Mouse (Mus musculus): ENCODE data around the gene Kcnk2. TPM values are rescaled to one million over a fixed set of nuclear protein-coding genes. Genes with fewer than 3 reads are reported as not detected.

The Kcnk2 gene
- polyA plus RNA-seq, 2 experiments, result 11.1 to 12.0 TPM

GRCm38 (mm10) chr1:189343301-189344251, 58.5 kb downstream of the Kcnk2 start:
- H3K27ac ChIP-seq (replicated peaks; ENCODE audit: low read depth, low read length), result no peak overlapping the region
- WGBS, result 2% methylated on average over 43 of the region's 82 CpGs

GRCm38 (mm10) chr1:189342416-189343104, 59.5 kb downstream of the Kcnk2 start:
- peak; percentile 6 for DNase-seq (ENCODE audit: low spot score)
- Histone ChIP-seq H3K4me2 (replicated peaks; ENCODE audit: low read depth, low read length, severe bottlenecking) (peak overlapping the region; percentile 99), H3K27ac (replicated peaks; ENCODE audit: low read depth, low read length) (no peak overlapping the region), H3K4me3 (replicated peaks; ENCODE audit: low read length) (peak overlapping the region; percentile 67), H3K27me3 (ENCODE audit: control insufficient read depth, insufficient read depth, low read length) (peaks cover 7% of the 10 kb centered on the region; the same call in 1 of the 2 replicates), H3K36me3 (ENCODE audit: control insufficient read depth, insufficient read depth, low read length) (no peaks in the 10 kb centered on the region), H3K4me1 (ENCODE audit: control insufficient read depth, insufficient read depth, low read length) (peaks cover 12% of the 10 kb centered on the region), H3K9ac (ENCODE audit: low read depth, low read length, severe bottlenecking) (peak overlapping the region; percentile 75), H3K9me3 (ENCODE audit: control insufficient read depth, low read length) (no peaks in the 10 kb centered on the region)
- TF ChIP-seq POLR2A (IDR thresholded peaks at IDR 0.05; ENCODE audit: borderline replicate concordance, extremely low read depth, insufficient read depth, insufficient read length), result no peak
- ATAC-seq (ENCODE audit: low FRiP score, low read depth), result no peak
- WGBS, result 7% methylated on average over 29 of the region's 30 CpGs

More at GRCm38 (mm10) chr1:189343301-189344251, 58.5 kb downstream of the Kcnk2 start:
- Histone ChIP-seq H3K9me3 (ENCODE audit: control insufficient read depth, low read length) (no peaks in the 10 kb centered on the region), H3K9ac (ENCODE audit: low read depth, low read length, severe bottlenecking) (peak overlapping the region; percentile 75), H3K36me3 (ENCODE audit: control insufficient read depth, insufficient read depth, low read length) (no peaks in the 10 kb centered on the region), H3K27me3 (ENCODE audit: control insufficient read depth, insufficient read depth, low read length) (peaks cover 7% of the 10 kb centered on the region; the same call in 1 of the 2 replicates), H3K4me3 (replicated peaks; ENCODE audit: low read length) (peak overlapping the region; percentile 67), H3K4me1 (ENCODE audit: control insufficient read depth, insufficient read depth, low read length) (peaks cover 12% of the 10 kb centered on the region), H3K4me2 (replicated peaks; ENCODE audit: low read depth, low read length, severe bottlenecking) (peak overlapping the region; percentile 99)
- ATAC-seq (ENCODE audit: low FRiP score, low read depth) (peak; percentile 54), DNase-seq (ENCODE audit: low spot score) (peak; percentile 13)
- no peak for TF ChIP-seq POLR2A (IDR thresholded peaks at IDR 0.05; ENCODE audit: borderline replicate concordance, extremely low read depth, insufficient read depth, insufficient read length)

DNA sequence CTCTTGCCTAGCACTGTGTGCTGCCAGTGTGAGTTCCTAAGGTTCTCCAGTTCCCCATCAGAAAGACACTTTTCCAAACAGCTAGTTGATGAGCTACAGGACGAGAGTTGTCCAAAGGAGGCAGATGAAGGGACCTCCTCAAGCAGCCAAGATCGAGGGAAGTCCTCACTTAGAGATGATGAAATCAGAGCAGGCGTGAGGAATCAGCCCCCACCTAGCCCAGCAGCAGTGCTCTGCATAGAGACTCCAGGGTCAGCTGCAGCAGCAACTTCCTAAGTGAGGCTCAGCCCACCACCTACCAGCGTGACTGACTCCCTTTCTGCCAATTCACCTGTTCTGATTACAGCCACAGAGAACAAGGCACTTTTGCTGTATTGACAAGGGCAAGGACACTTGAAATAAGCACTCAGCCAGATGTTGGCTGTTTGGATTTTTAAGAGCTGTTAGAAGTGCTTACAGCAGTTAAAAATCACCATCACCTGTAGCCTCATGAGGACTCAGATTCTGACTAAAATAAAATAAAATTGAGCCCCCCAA, 60.6 kb downstream of the Kcnk2 start:
- H3K4me2 ChIP-seq (replicated peaks; ENCODE audit: low read depth, low read length, severe bottlenecking), result no peak overlapping the region; the same call in 1 of the 2 replicates
- H3K27me3 ChIP-seq (ENCODE audit: control insufficient read depth, insufficient read depth, low read length), result peaks cover 7% of the 10 kb centered on the region; the same call in 1 of the 2 replicates
- no peaks in the 10 kb centered on the region for H3K36me3 ChIP-seq (ENCODE audit: control insufficient read depth, insufficient read depth, low read length)
- no peak for DNase-seq (ENCODE audit: low spot score)
- no peak for ATAC-seq (ENCODE audit: low FRiP score, low read depth)
- H3K27ac ChIP-seq (replicated peaks; ENCODE audit: low read depth, low read length), result no peak overlapping the region
- 30% methylated on average over 4 of the region's 4 CpGs for WGBS
- H3K4me3 ChIP-seq (replicated peaks; ENCODE audit: low read length), result no peak overlapping the region
- H3K9ac ChIP-seq (ENCODE audit: low read depth, low read length, severe bottlenecking), result no peak overlapping the region
- H3K4me1 ChIP-seq (ENCODE audit: control insufficient read depth, insufficient read depth, low read length), result peaks cover 12% of the 10 kb centered on the region
- no peak for TF ChIP-seq POLR2A (IDR thresholded peaks at IDR 0.05; ENCODE audit: borderline replicate concordance, extremely low read depth, insufficient read depth, insufficient read length)
- no peaks in the 10 kb centered on the region for H3K9me3 ChIP-seq (ENCODE audit: control insufficient read depth, low read length)

GRCm38 (mm10) chr1:189315896-189316295, 86.2 kb downstream of the Kcnk2 start:
- Histone ChIP-seq H3K9ac (ENCODE audit: low read depth, low read length, severe bottlenecking) (no peak overlapping the region), H3K4me2 (replicated peaks; ENCODE audit: low read depth, low read length, severe bottlenecking) (no peak overlapping the region), H3K4me1 (ENCODE audit: control insufficient read depth, insufficient read depth, low read length) (no peaks in the 10 kb centered on the region), H3K9me3 (ENCODE audit: control insufficient read depth, low read length) (no peaks in the 10 kb centered on the region), H3K4me3 (replicated peaks; ENCODE audit: low read length) (no peak overlapping the region), H3K27me3 (ENCODE audit: control insufficient read depth, insufficient read depth, low read length) (no peaks in the 10 kb centered on the region), H3K36me3 (ENCODE audit: control insufficient read depth, insufficient read depth, low read length) (no peaks in the 10 kb centered on the region), H3K27ac (replicated peaks; ENCODE audit: low read depth, low read length) (no peak overlapping the region)
- WGBS, result 54% methylated on average over 2 of the region's 2 CpGs
- DNase-seq (ENCODE audit: low spot score) (no peak), ATAC-seq (ENCODE audit: low FRiP score, low read depth) (no peak)
- TF ChIP-seq POLR2A (IDR thresholded peaks at IDR 0.05; ENCODE audit: borderline replicate concordance, extremely low read depth, insufficient read depth, insufficient read length), result no peak

GRCm38 (mm10) chr1:189314495-189314894, 87.6 kb downstream of the Kcnk2 start:
- H3K27me3 ChIP-seq (ENCODE audit: control insufficient read depth, insufficient read depth, low read length), result no peaks in the 10 kb centered on the region

More at GRCm38 (mm10) chr1:189314495-189314894, 87.6 kb downstream of the Kcnk2 start:
- H3K27ac ChIP-seq (replicated peaks; ENCODE audit: low read depth, low read length), result no peak overlapping the region
- DNase-seq (ENCODE audit: low spot score), result no peak
- H3K4me3 ChIP-seq (replicated peaks; ENCODE audit: low read length), result no peak overlapping the region
- no peak for ATAC-seq (ENCODE audit: low FRiP score, low read depth)
- H3K4me1 ChIP-seq (ENCODE audit: control insufficient read depth, insufficient read depth, low read length), result no peaks in the 10 kb centered on the region
- WGBS, result 57% methylated on average over 6 of the region's 6 CpGs
- H3K36me3 ChIP-seq (ENCODE audit: control insufficient read depth, insufficient read depth, low read length), result no peaks in the 10 kb centered on the region
- TF ChIP-seq POLR2A (IDR thresholded peaks at IDR 0.05; ENCODE audit: borderline replicate concordance, extremely low read depth, insufficient read depth, insufficient read length), result no peak
- H3K9ac ChIP-seq (ENCODE audit: low read depth, low read length, severe bottlenecking), result no peak overlapping the region
- no peak overlapping the region for H3K4me2 ChIP-seq (replicated peaks; ENCODE audit: low read depth, low read length, severe bottlenecking)
- H3K9me3 ChIP-seq (ENCODE audit: control insufficient read depth, low read length), result no peaks in the 10 kb centered on the region

All from limb, embryonic 14.5 days (tissue).